22 mouse cellular contexts compared by ENCODE assay signal in genomic region chr3:115496110-115496509, GRCm38 (mm10).
DNase-seq lines count a peak whose midpoint lies in the region; ATAC-seq and TF ChIP-seq lines count a peak whose summit lies in the region.
"Had no signal": no experiment of that assay in that cellular context is flagged by ENCODE, and none has a peak within 500 bp of the region (broad histone marks: within the 10 kb centered on the region; RNA-seq: fewer than 3 reads in every experiment).

No protein-coding gene starts in this region.

- TF ChIP-seq EP300 in liver, postnatal 0 days (IDR thresholded peaks at IDR 0.05; ENCODE audit: low read depth): no peak

- no peak for TF ChIP-seq CTCF in forebrain, postnatal 0 days (IDR thresholded peaks at IDR 0.05; ENCODE audit: low read depth)
- TF ChIP-seq CTCF in liver, postnatal 0 days (IDR thresholded peaks at IDR 0.05; ENCODE audit: low read depth): no peak

- H3K27me3 ChIP-seq in forebrain, embryonic 13.5 days: no peaks in the 10 kb centered on the region
- no peaks in the 10 kb centered on the region for H3K27me3 ChIP-seq in forebrain, embryonic 11.5 days (ENCODE audit: control insufficient read depth, insufficient read depth, low read length)
- no peaks in the 10 kb centered on the region for H3K27me3 ChIP-seq in forebrain, postnatal 0 days (ENCODE audit: insufficient read depth, low read length)
- H3K27me3 ChIP-seq in forebrain, embryonic 15.5 days: no peaks in the 10 kb centered on the region
- no peaks in the 10 kb centered on the region for H3K27me3 ChIP-seq in liver, postnatal 0 days (ENCODE audit: insufficient read depth, low read length)
- H3K27me3 ChIP-seq: embryonic facial prominence, embryonic 12.5 days; embryonic facial prominence, embryonic 15.5 days; hindbrain, embryonic 12.5 days; hindbrain, embryonic 15.5 days had no signal

- 78% methylated on average over 3 of the region's 3 CpGs for WGBS in forebrain, embryonic 13.5 days
- WGBS in forebrain, embryonic 11.5 days: 89% methylated on average over 3 of the region's 3 CpGs
- WGBS in forebrain, postnatal 0 days: 66% methylated on average over 3 of the region's 3 CpGs
- 75% methylated on average over 3 of the region's 3 CpGs for WGBS in forebrain, embryonic 15.5 days
- 67% methylated on average over 3 of the region's 3 CpGs for WGBS in liver, postnatal 0 days (ENCODE audit: insufficient replicate concordance)

- H3K4me2 ChIP-seq in forebrain, embryonic 13.5 days: no peak overlapping the region
- H3K4me2 ChIP-seq in forebrain, embryonic 11.5 days (ENCODE audit: low read depth, low read length, severe bottlenecking): no peak overlapping the region
- no peak overlapping the region for H3K4me2 ChIP-seq in forebrain, postnatal 0 days (ENCODE audit: low read depth)
- H3K4me2 ChIP-seq in forebrain, embryonic 15.5 days (replicated peaks): no peak overlapping the region
- no peak overlapping the region for H3K4me2 ChIP-seq in liver, postnatal 0 days (ENCODE audit: low read depth, low read length)
- H3K4me2 ChIP-seq: embryonic facial prominence, embryonic 12.5 days; embryonic facial prominence, embryonic 15.5 days; heart, embryonic 11.5 days; hindbrain, embryonic 12.5 days; hindbrain, embryonic 15.5 days had no signal

- H3K4me1 ChIP-seq in forebrain, embryonic 13.5 days: no peaks in the 10 kb centered on the region
- H3K4me1 ChIP-seq in forebrain, embryonic 11.5 days (replicated peaks; ENCODE audit: control insufficient read depth, insufficient read depth, low read length): no peaks in the 10 kb centered on the region
- no peaks in the 10 kb centered on the region for H3K4me1 ChIP-seq in forebrain, postnatal 0 days (ENCODE audit: insufficient read depth)
- H3K4me1 ChIP-seq in forebrain, embryonic 15.5 days: no peaks in the 10 kb centered on the region
- no peaks in the 10 kb centered on the region for H3K4me1 ChIP-seq in liver, postnatal 0 days (ENCODE audit: insufficient read depth)
- H3K4me1 ChIP-seq: embryonic facial prominence, embryonic 12.5 days; embryonic facial prominence, embryonic 15.5 days; hindbrain, embryonic 12.5 days; hindbrain, embryonic 15.5 days had no signal

- ATAC-seq in forebrain, embryonic 13.5 days: peak; percentile 36; the same call in 1 of the 2 replicates
- no peak for ATAC-seq in forebrain, embryonic 11.5 days (replicated peaks; ENCODE audit: low FRiP score)
- ATAC-seq in forebrain, postnatal 0 days: peak; percentile 67
- ATAC-seq in forebrain, embryonic 15.5 days (replicated peaks): no peak
- ATAC-seq in liver, postnatal 0 days: no peak
- ATAC-seq: activated CD4-positive, CD25-positive, alpha-beta regulatory T cell, adult 4 months; intestine, postnatal 0 days had no signal

- no peaks in the 10 kb centered on the region for H3K36me3 ChIP-seq in forebrain, embryonic 13.5 days (ENCODE audit: poor library complexity, severe bottlenecking)
- H3K36me3 ChIP-seq in forebrain, embryonic 11.5 days (ENCODE audit: control insufficient read depth, insufficient read depth, low read length): no peaks in the 10 kb centered on the region
- H3K36me3 ChIP-seq in forebrain, postnatal 0 days (ENCODE audit: insufficient read depth): no peaks in the 10 kb centered on the region
- no peaks in the 10 kb centered on the region for H3K36me3 ChIP-seq in forebrain, embryonic 15.5 days
- no peaks in the 10 kb centered on the region for H3K36me3 ChIP-seq in liver, postnatal 0 days (replicated peaks; ENCODE audit: insufficient read depth, low read length)
- H3K36me3 ChIP-seq: embryonic facial prominence, embryonic 12.5 days; embryonic facial prominence, embryonic 15.5 days; hindbrain, embryonic 12.5 days; hindbrain, embryonic 15.5 days had no signal

- no peak for DNase-seq in forebrain, embryonic 11.5 days (ENCODE audit: low spot score)
- DNase-seq in forebrain, postnatal 0 days: no peak
- DNase-seq in left cerebral cortex, adult 11 months (ENCODE audit: low spot score): peak; percentile 22
- DNase-seq in left cerebral cortex, adult 18-20 months (ENCODE audit: low spot score in 2 of 2): no peak
- DNase-seq in liver, postnatal 0 days: no peak
- DNase-seq: adrenal gland, adult 8-10 months; adrenal gland, postnatal 25 days; cerebellum, adult 18-20 months; cerebellum, adult 9-10 months; cerebellum, postnatal 25 days; gastrocnemius, adult 2 months; gastrocnemius, postnatal 14 days; heart, adult 11 months had no signal

- H3K9ac ChIP-seq in forebrain, embryonic 13.5 days: no peak overlapping the region
- no peak overlapping the region for H3K9ac ChIP-seq in forebrain, embryonic 11.5 days (ENCODE audit: low read length)
- no peak overlapping the region for H3K9ac ChIP-seq in forebrain, postnatal 0 days
- no peak overlapping the region for H3K9ac ChIP-seq in forebrain, embryonic 15.5 days (replicated peaks)
- H3K9ac ChIP-seq in liver, postnatal 0 days (replicated peaks): no peak overlapping the region
- H3K9ac ChIP-seq: embryonic facial prominence, embryonic 12.5 days; embryonic facial prominence, embryonic 15.5 days; hindbrain, embryonic 12.5 days; hindbrain, embryonic 15.5 days had no signal

- H3K27ac ChIP-seq in forebrain, embryonic 13.5 days: no peak overlapping the region
- H3K27ac ChIP-seq in forebrain, embryonic 11.5 days (ENCODE audit: low read depth, low read length): no peak overlapping the region
- H3K27ac ChIP-seq in forebrain, postnatal 0 days (ENCODE audit: low read depth, low read length): no peak overlapping the region
- H3K27ac ChIP-seq in forebrain, embryonic 15.5 days (replicated peaks): no peak overlapping the region
- H3K27ac ChIP-seq in liver, postnatal 0 days (ENCODE audit: low read depth): no peak overlapping the region
- H3K27ac ChIP-seq: embryonic facial prominence, embryonic 12.5 days; embryonic facial prominence, embryonic 15.5 days; gastrocnemius, adult 2 months; hindbrain, embryonic 12.5 days; hindbrain, embryonic 15.5 days had no signal

- H3K9me3 ChIP-seq in forebrain, embryonic 13.5 days (replicated peaks): 0 out of 2 replicates have a peak, but pooled peaks cover 1% of the 10 kb centered on the region
- no peaks in the 10 kb centered on the region for H3K9me3 ChIP-seq in forebrain, embryonic 11.5 days (ENCODE audit: control insufficient read depth, low read length)
- no peaks in the 10 kb centered on the region for H3K9me3 ChIP-seq in forebrain, postnatal 0 days (ENCODE audit: low read length)
- H3K9me3 ChIP-seq in forebrain, embryonic 15.5 days: no peaks in the 10 kb centered on the region
- H3K9me3 ChIP-seq in liver, postnatal 0 days (ENCODE audit: low read length): no peaks in the 10 kb centered on the region
- H3K9me3 ChIP-seq: embryonic facial prominence, embryonic 12.5 days; embryonic facial prominence, embryonic 15.5 days; hindbrain, embryonic 12.5 days; hindbrain, embryonic 15.5 days had no signal

- H3K4me3 ChIP-seq in forebrain, embryonic 13.5 days: no peak overlapping the region
- H3K4me3 ChIP-seq in forebrain, embryonic 11.5 days (ENCODE audit: low read depth, low read length): no peak overlapping the region
- H3K4me3 ChIP-seq in forebrain, postnatal 0 days (ENCODE audit: low read depth, low read length): no peak overlapping the region
- no peak overlapping the region for H3K4me3 ChIP-seq in forebrain, embryonic 15.5 days
- H3K4me3 ChIP-seq in liver, postnatal 0 days (ENCODE audit: low read depth, low read length): no peak overlapping the region
- H3K4me3 ChIP-seq: embryonic facial prominence, embryonic 12.5 days; embryonic facial prominence, embryonic 15.5 days; gastrocnemius, adult 2 months; hindbrain, embryonic 12.5 days; hindbrain, embryonic 15.5 days had no signal

Comparison
In these comparisons a context has a peak if more than half of its experiments do, and no peak if none do; other contexts are left out.
1. ATAC-seq: peak in forebrain, embryonic 13.5 days (single experiment) and forebrain, postnatal 0 days (single experiment); none in forebrain, embryonic 11.5 days (single experiment), forebrain, embryonic 15.5 days (single experiment) and liver, postnatal 0 days (single experiment).